Mouse (Mus musculus): ENCODE measurements around the gene Ehd3. TPM values are rescaled to one million over a fixed set of nuclear protein-coding genes. Genes with fewer than 3 reads are reported as not detected.
A peak's percentile ranks its signal among the peaks of the same experiment; 100 is the strongest.

The Ehd3 gene
- total RNA-seq, 2 experiments from 2014 or later, result 5.9 to 6.3 TPM

GRCm38 (mm10) chr17:73881295-73881694, 77.4 kb downstream of the Ehd3 start:
- peak; percentile 39 for DNase-seq (ENCODE audit: low spot score)

Other genes starting within 250 kb of the Ehd3 start
- gene Galnt14, start 93.7 kb upstream of the Ehd3 start, total RNA-seq (2021), result not detected
- 10 to 100 TPM; 41.3 to 60.9 TPM for gene Xdh, start 146.1 kb downstream of the Ehd3 start, total RNA-seq (2021)
- under 1 TPM in 1 of 2 experiments, not detected in 1; 0.23 TPM for gene Srd5a2, start 243.8 kb downstream of the Ehd3 start, total RNA-seq (2021)